Mouse (Mus musculus) v-Abl transformed pro-B cells (cell line): ENCODE data around the gene Ankfn1.

ENCODE experiments used
- in situ Hi-C, 2 experiments: fragments of 400-800 bp; cut with MboI; formaldehyde crosslinking; loops; one replicate each; pipeline ENCODE4 v1.15.1; 2025; ENCODE audit not compliant: unreplicated experiment in 2 of 2

The Ankfn1 gene

GRCm38 (mm10) chr11:89600921-89601515 lies 176.4 kb downstream of the Ankfn1 start:
- in situ Hi-C loops = no loop called here

DNA sequence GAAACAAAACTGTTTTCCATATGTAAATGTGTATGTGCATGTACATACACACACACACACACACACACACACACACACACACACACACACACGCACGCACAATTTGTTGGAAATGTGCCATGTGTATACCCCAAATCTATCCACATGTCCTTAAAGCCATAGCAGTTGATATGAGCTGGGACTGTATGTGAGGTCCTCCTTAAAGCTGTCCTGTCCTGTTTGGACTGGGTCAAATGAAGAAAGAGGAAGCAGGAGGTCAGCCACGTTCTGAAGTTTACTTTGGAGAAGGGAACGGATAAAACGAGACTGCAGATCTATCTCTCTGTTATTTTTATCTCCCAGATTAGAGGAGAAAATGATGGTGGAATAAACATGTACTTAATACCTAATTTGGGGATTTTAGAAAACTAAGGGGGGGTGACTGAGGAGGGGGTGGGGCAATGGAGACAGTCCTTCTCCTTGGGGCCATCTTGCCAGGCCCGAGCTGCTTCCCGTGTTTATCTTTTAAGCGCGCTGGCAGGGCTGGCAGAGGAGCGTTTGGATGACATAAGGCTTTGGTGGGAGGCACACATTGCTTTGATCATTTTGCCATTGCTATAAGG lies 187.1 kb downstream of the Ankfn1 start:
- in situ Hi-C loops = no loop called here

DNA sequence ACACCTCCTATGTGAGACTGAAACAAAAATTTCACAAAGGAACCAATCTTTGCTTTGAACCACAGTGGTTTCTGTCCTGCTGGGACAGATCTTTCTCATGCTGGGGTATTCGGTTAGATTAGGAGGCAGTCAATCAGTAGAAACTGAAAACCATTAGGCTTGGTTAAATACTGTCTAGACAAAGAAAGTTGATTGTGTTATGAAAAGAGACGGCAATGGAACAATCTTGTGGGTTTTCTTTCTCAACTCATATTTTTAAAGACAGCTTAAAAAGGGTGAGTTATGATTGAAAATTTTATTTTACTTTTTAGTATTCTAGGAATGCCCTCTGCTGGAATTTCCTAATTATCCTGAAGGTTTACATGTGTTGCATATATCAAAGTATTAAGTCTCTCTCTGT lies 191.1 kb downstream of the Ankfn1 start:
- in situ Hi-C loops = no loop called here

DNA sequence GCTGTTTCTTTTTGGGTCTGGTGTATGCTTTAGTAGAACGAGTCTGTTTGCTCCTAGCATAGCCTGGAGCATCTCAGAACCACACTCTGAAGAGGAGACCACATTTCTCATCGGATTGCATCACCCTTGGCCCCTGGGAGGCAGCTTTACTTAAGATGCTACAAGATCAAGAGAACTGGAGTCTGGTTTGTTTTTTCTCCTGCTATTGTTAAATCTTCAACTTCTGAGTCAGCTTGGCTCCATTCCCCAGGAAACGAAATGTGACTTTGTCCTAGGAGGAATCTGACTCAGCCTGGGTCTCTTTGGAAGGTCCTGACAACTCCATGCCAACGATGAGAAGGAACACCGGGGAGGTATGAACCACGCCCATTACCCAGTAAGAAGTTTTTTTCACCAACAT lies 197.6 kb downstream of the Ankfn1 start:
- in situ Hi-C loops = no loop called here

DNA sequence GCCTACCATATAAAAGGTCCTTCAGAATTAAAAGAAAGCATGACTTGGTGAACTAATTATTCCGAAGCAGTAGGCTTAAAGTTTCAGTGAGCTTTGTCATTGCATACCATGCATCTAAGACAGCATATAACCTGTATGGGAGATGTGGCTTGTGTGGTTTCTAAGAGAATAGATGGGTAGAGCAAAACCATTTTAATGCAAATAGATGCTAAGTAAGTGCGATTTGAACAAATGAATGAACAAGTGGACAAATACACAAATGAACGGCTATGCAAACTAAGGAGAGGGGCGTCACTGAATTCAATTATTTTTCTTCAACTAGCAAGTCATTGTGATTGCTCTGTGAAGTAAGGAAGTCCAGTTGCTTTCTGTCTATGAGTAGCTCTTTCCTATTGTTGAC lies 198.3 kb downstream of the Ankfn1 start:
- in situ Hi-C loops = no loop called here

GRCm38 (mm10) chr11:89574269-89574838 lies 203.1 kb downstream of the Ankfn1 start:
- in situ Hi-C loops = no loop called here

DNA sequence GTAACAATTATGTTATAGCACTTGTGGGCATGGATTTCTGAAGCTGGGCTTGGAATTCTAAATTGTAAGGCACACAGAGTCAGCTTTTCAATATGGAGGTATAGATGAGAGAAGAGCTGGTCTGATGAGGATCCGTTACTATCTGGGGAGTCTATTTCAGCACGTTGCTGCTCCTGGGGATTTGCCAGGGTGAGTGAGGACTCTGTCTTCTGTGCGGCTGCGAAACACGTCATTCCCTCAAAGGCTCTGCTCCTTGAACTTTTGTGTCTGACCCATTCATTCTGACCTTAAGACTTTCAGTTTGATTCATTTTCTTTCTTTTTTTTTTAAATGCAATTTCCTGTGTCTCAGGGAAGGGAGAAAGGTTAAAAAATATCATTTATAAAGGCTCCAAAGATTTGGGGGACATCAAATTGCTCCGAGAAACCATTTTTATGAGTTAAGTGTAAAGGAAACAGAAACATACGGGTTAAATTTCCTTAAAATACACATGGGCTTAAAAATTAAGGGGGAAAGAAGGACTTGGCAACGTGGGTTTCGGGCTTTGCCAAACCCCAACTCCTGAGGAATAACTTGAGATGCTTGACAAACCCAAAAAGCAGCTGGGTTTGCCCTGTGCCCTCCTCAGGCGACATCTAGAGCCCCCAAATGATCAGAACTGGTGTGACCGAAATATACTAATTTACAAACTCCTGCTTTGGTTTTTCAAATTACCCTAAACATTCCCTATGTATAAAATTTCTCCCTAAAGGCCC lies 207.9 kb downstream of the Ankfn1 start:
- in situ Hi-C loops = no loop called here

DNA sequence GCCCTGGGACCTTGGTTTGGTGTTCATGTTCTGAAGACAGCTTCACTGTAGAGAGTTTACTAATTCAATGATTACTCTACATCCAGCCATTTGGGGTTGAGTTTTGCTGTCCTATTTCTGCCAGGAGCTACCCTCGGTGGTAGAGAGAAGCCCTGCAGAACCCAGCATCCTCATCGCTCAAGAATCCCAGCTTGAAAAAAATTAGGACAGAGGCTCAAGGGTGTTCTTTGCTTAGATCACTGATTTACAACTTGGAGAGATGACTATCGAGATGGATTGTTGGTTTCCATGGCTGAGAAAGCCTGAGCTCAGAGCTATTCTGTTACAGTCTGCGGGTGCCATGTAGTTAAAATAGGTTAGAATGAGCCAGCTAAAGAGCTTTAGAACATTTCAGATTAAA lies 209.2 kb downstream of the Ankfn1 start:
- in situ Hi-C loops = no loop called here

- in situ Hi-C loops = no loop called here
Observed at GRCm38 (mm10) chr11:89551441-89551840, 226.0 kb downstream of the Ankfn1 start.

DNA sequence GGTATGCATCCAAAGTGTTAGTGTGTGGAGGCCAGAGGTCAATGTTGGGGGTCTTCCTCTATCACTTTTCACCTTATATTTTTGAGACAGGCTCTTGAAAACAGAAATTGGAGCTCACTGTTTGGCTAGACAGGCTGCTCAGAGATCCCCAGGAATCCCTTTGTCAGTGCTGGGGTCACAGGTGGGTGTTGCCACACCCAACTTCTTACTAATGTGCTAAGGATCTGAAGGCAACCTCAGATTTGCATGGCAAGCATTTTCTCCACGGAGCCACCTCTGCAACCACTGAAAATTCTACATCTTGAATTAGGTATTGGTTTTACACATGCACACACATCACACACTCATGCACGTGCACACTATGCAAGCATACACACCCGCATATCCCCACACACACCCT lies 226.5 kb downstream of the Ankfn1 start:
- in situ Hi-C loops = no loop called here

GRCm38 (mm10) chr11:89548786-89549185 lies 228.7 kb downstream of the Ankfn1 start:
- in situ Hi-C loops = no loop called here

- in situ Hi-C loops = no loop called here
Observed at GRCm38 (mm10) chr11:89546164-89546563, 231.3 kb downstream of the Ankfn1 start.

DNA sequence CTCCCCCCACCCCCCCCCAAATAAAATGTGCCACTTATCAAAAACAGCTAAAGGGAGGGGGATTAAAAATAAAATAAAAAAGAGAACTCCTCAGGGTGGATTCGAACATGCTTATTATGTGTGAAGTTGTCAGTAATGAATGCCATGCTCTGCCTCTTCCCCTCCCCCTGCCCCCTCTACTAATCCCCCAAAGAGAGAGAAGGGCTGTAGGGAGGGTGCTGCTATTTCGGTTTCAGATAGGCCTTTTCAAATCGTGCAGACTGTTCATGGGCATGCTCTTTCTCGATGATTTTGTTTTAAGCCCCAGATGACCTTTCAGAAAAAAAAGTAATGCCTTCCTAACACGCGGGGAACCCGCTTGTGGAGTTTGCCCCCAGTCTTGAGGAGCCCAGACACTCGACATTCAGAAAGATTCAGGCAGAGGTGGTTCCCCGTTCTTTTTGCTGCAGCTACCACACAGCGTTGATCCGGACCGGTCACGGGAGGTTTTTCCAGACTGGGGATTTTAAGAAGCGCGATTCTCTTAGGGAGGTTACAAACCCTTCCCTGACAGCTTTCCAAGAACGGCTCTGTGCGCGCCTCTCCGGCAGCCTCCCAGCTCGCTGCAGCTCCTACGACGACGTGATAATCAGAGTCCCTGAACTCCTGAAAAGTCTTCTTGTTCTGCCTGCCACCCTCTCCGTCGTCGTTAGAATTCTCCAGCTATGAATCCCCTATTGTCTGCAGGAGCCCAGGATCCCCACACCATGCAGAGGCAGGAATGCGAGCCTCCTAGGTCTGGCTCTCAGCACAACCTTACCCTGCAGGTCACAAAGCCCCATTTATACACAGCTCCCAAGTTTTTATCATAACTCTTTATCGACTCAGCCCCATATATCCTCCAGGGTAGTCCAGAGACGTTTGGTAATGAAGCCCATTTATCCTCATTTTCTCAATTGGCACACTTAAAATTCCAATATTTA lies 232.3 kb downstream of the Ankfn1 start:
- in situ Hi-C loops = no loop called here

- in situ Hi-C loops = no loop called here
Observed at GRCm38 (mm10) chr11:89538376-89538775, 239.1 kb downstream of the Ankfn1 start.

GRCm38 (mm10) chr11:89527800-89528430 lies 249.5 kb downstream of the Ankfn1 start:
- in situ Hi-C loops = no loop called here

- in situ Hi-C loops = no loop called here
Observed at GRCm38 (mm10) chr11:89515501-89515901, 262.0 kb downstream of the Ankfn1 start.

DNA sequence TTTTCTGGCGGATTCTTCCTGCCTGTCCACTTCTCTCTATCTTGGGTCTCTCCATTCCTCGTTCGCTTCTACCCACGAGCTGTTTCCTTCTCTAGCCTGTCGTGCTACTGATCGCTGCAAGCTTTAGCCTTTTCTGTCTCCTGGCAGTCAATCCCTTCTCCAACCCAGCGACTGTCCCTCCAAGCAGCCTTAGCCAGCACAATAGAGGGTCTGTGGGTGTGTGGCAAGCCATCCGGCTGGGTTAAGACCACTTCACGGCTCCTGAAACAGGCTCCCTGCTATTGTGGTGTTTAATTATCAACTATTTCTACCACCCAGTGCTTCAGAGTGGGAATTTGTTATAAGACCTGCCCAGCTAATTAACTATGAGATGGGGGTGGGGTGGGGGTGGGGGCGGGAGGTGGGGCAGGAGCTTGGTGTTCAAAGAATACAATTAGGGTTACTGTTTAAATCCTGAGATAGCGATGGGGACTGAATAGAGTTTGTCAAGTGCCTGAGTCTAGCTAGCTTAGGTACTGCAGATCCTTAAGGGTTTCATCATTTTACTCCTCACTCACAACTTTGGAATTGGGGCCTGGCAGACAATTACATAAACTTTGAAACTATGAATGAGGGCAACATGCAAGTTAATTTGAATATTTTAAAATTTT lies 268.7 kb downstream of the Ankfn1 start:
- in situ Hi-C loops = no loop called here

- in situ Hi-C loops = no loop called here
Observed at GRCm38 (mm10) chr11:89506595-89507245, 270.7 kb downstream of the Ankfn1 start.

DNA sequence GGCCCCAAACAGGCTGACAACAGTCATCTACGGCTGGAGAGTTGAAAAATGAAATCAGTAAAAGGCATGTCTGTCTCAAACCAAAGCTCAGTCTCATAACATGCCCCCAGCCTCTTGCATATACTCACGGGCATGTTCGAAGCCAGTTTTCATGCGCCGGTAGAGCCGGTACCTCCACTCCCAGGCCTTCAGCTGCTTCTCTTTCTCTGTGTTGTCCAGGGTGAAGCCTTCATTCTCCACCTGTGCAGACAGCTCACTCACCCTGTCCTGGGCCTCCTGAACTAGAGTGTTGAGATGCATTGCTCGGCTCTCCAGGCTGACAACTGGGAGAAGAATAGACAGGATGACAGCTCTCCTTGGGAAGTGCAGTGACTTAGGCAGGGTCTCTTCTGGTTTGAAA lies 272.4 kb downstream of the Ankfn1 start:
- in situ Hi-C loops = no loop called here
